Mouse (Mus musculus): ENCODE data around the gene Rimbp2. TPM values are rescaled to one million over a fixed set of nuclear protein-coding genes. Genes with fewer than 3 reads are reported as not detected.
"Not testable (repeated sequence)": the region's sequence is repeated elsewhere in the genome, so short reads cannot be mapped to it uniquely, and the experiment has no call there.

Gene Rimbp2
- total RNA-seq, 2 experiments from 2014 or later, result 3.9 to 5.4 TPM

DNA sequence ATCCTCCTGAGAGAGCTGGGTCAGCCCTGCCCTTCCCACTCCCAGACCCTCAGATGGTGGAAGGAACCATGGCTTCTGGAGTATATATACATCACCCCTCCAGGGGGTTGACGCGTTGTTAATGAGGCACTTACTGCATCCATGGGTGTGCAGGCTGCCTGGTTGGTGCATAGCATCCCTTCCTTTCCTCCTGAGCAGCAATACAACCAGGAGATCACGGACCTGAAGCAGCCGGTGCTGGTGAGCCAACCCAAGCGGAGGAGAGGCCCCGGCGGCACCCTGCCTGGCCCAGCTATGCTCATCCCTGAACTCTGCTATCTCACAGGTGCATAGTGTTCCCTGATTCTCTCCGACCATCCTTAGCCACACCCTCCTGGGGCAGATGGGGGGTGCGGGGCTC lies 208.1 kb downstream of the Rimbp2 start:
- no peak for DNase-seq

- DNase-seq, result no peak
Observed at GRCm38 (mm10) chr5:128744351-128744750, 208.9 kb downstream of the Rimbp2 start.

DNA sequence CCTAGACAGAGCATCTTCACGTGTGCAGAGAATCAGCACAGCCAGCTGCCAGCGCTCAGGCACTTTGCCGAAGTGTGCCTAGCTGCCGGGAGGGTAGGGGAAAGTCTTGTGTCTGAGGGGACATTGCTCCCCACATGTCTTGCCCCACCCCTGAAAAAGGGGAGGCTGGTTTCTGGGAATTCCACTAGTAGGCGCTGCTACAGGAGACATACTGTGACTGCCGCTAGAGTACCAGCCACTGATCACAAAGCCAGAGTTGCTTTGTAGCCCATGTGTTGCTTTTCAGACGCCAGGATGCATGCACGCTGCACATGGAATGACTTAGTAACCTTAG lies 213.5 kb downstream of the Rimbp2 start:
- DNase-seq, result no peak

DNA sequence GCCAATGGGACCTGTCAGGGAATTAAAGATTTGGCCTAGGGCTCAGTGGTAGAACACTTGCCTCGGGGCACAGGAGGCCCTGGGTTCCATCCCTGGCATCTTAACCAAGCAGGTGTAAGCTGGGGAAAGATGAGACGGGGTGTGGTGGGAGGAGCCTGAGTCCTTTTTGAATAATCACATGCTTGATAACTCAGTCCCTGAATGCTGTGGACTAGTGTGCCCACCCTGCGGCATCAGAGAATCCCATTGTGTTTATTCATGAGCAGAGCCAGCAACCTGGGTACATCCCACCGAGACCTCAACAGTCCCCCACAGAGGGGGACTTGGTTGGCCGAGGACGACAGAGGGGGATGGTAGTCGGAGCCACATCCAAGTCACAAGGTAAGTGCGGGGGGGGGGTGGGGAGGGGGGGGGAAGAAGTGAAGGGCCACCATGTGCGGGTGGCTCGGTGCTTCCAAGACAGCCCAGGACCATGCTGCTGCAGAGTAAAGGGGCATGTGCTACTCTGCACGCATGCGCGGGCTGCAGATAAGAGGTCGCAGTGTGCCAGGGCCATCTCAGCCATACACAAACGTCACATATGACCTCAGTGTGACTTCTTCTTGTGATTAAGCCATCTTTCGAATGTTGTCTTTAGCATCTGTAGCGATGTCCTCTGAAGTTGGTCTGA lies 214.0 kb downstream of the Rimbp2 start:
- no peak for DNase-seq

DNA sequence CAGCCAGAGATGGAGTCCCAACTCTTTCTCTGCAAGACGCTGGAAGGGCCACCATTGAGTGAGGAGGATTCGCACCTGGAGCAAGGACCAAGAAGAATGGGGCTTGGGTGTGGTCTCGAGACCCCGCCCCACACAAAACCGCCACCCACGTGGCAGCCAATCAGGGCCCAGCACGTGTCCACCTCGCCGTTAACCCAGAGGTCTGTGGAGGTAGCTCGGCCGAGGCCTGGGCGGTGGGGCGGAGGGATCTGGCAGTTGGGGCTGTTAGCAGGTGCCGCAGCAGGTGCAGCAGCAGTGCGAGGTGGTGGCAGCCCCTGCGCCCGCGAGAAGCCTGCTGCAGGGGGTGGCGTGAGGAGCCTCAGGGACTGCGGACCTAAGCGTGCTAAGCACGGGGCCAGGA lies 217.4 kb downstream of the Rimbp2 start:
- DNase-seq, result no peak

DNA sequence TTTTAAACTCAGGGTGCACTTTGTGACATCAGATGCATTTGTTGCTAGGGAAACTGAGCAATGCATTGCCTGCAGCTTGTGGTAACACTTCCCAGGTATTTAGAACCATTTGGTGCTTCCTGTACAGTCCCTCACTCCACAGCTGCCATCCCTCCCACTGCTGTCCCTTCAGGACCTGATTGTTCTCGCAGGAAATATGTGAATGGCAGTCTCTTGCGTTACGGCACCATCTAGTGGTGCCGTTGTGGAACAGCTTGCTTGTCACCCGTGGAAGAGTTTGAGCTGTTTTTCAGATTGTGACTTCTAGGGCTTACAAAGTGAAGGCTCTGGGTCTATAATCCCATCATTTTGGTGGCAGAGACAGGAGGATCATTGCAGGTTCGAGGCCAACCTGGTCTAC lies 219.3 kb downstream of the Rimbp2 start:
- DNase-seq, result peak; percentile 43 to 46

- DNase-seq, result no peak
Observed at GRCm38 (mm10) chr5:128732416-128733014, 220.8 kb downstream of the Rimbp2 start.

DNA sequence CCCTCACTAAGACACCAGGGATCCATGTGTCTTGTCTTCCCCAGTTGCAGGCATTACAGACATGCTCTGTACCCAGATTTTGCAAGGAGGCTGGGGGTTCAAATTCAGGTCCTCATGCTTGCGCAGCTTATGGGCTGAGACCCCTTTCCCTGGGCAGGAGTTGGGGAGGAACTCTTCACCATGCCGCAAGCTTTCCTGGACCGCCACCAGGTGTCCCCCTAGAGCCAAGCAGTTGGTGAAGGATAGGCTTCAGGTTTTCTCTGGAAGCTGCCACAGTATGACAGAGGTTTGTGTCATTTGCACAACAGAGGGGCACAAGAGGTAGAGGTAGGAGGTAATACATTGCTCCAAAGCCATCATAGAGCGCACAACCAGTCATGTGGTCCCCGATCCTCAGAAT lies 222.7 kb downstream of the Rimbp2 start:
- DNase-seq, result peak; percentile 26 to 58

DNA sequence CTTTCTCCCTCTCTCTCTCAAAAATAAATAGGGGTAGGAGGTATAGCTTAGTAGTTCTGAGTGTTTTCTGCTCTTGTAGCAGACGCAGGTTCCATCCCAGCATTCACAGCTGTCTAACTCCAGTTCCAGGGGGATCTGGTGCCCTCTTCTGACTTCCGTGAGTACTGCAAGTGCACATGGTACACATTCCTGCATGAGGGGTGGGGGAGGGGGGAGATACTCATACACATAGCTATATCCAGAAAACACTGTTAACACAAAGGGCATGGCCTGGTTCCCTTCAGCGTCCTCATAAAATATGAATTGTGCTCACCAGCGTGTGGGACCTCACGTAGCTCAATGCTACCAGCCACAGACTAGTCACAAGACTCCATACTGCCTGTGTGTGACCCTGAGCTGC lies 223.9 kb downstream of the Rimbp2 start:
- no peak for DNase-seq

- not testable (repeated sequence) for DNase-seq
Observed at GRCm38 (mm10) chr5:128720461-128720860, 232.8 kb downstream of the Rimbp2 start.

GRCm38 (mm10) chr5:128715171-128715570 lies 238.1 kb downstream of the Rimbp2 start:
- no peak for DNase-seq

DNA sequence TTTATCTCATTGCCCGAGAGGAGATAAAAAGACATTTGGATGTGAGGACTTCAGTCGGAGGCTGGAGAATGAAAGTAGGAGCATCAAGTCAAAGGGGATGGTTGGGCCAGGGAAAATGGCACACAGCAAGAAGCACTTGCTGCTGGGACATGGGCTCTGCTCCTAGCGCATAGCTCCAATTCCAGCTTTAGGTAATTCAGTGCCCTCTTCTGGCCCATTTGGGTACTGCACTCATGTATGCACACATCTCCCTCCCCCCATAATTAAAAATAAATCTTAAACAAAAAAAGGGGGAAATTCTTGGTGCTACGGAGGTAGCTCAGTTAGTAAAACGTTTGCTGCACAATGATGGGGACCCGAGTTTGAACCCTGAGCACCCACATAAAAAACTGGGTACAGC lies 241.4 kb downstream of the Rimbp2 start:
- DNase-seq, result no peak

DNA sequence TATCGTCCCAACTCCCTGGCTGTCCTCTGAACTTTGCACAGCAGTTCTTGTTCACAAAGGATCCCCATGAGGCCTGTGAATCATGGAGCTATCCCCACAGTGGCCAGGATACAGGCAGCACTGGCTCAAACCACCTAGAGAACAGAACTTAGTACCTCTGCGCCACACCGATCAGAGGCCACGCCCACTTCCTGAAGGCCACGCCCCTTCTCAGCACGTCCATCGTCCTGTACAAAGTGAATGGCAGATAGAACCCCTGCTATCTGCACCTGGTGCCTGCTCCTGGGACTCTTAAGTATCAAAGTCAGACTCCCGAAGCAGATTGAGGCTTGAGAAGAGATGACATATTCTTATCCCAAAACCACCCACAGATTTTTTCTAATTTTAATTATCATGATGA lies 242.7 kb downstream of the Rimbp2 start:
- DNase-seq, result no peak

- no peak for DNase-seq
Observed at GRCm38 (mm10) chr5:128708929-128709328, 244.4 kb downstream of the Rimbp2 start.

Other genes with a start within 250 kb of the Rimbp2 start
- gene Stx2, start 55.1 kb upstream of the Rimbp2 start, total RNA-seq (2021), result 10 to 100 TPM; 22.9 to 26.9 TPM
- gene Ran, start 66.6 kb upstream of the Rimbp2 start, total RNA-seq (2021), result 100 to 1,000 TPM; 222 to 226 TPM
- gene Adgrd1, start 143.3 kb upstream of the Rimbp2 start, total RNA-seq (2021), result 1 to 10 TPM; 5.1 to 7.2 TPM

Data from adrenal gland, postnatal 36 days (tissue).